24 mouse cellular contexts compared by ENCODE assay signal in genomic region chr10:34320809-34321208, GRCm38 (mm10). TPM values are rescaled to one million over a fixed set of nuclear protein-coding genes. Genes with fewer than 3 reads are reported as not detected.
DNase-seq lines count a peak whose midpoint lies in the region; ATAC-seq lines count a peak whose summit lies in the region.
"Had no signal": no experiment of that assay in that cellular context is flagged by ENCODE, and none has a peak within 500 bp of the region (broad histone marks: within the 10 kb centered on the region; RNA-seq: fewer than 3 reads in every experiment).

No protein-coding gene starts in this region.

- intact Hi-C loops in heart, postnatal 10 days (cut with DNase I) = no loop called here

- no peaks in the 10 kb centered on the region for H3K27me3 ChIP-seq in heart, embryonic 15.5 days
- H3K27me3 ChIP-seq: embryonic facial prominence, embryonic 12.5 days; embryonic facial prominence, embryonic 15.5 days; heart, embryonic 12.5 days; hindbrain, embryonic 12.5 days; hindbrain, embryonic 15.5 days had no signal

- H3K4me3 ChIP-seq in heart, embryonic 15.5 days = no peak overlapping the region
- H3K4me3 ChIP-seq: embryonic facial prominence, embryonic 12.5 days; embryonic facial prominence, embryonic 15.5 days; gastrocnemius, adult 2 months; heart, embryonic 12.5 days; hindbrain, embryonic 12.5 days; hindbrain, embryonic 15.5 days had no signal

- no peak for ATAC-seq in heart, embryonic 15.5 days (replicated peaks; ENCODE audit: insufficient number of reproducible peaks, insufficient read depth, low FRiP score, low read depth)
- ATAC-seq: CD4-positive, CD25-positive, alpha-beta regulatory T cell, adult 4 months; forebrain, embryonic 14.5 days; forebrain, postnatal 0 days had no signal

- H3K27ac ChIP-seq in heart, embryonic 15.5 days = peak overlapping the region; percentile 27; the same call in 1 of the 2 replicates
- H3K27ac ChIP-seq: embryonic facial prominence, embryonic 12.5 days; embryonic facial prominence, embryonic 15.5 days; gastrocnemius, adult 2 months; hindbrain, embryonic 12.5 days; hindbrain, embryonic 15.5 days had no signal

- H3K4me2 ChIP-seq in heart, embryonic 15.5 days = no peak overlapping the region
- H3K4me2 ChIP-seq: embryonic facial prominence, embryonic 12.5 days; embryonic facial prominence, embryonic 15.5 days; heart, embryonic 12.5 days; hindbrain, embryonic 12.5 days; hindbrain, embryonic 15.5 days had no signal

- 43% methylated on average over 2 of the region's 2 CpGs for WGBS in heart, embryonic 15.5 days

- H3K4me1 ChIP-seq in heart, embryonic 15.5 days (replicated peaks) = peaks cover 5% of the 10 kb centered on the region; the same call in 1 of the 2 replicates

- H3K9ac ChIP-seq in heart, embryonic 15.5 days = no peak overlapping the region
- H3K9ac ChIP-seq: embryonic facial prominence, embryonic 12.5 days; embryonic facial prominence, embryonic 15.5 days; forebrain, postnatal 0 days; heart, embryonic 12.5 days; hindbrain, embryonic 12.5 days; hindbrain, embryonic 15.5 days had no signal

- DNase-seq in heart, adult 9 months (ENCODE audit: low spot score in 2 of 2) = no peak
- DNase-seq in heart, postnatal 10 days = peak; percentile 30 to 32
- DNase-seq in heart, adult 8-10 months (ENCODE audit: low spot score) = no peak
- peak; percentile 30 to 60 for DNase-seq in layer of hippocampus, postnatal 14 days (ENCODE audit: low spot score in 2 of 2)
- no peak for DNase-seq in layer of hippocampus, adult 9-10 months (ENCODE audit: low spot score)
- DNase-seq in lung, postnatal 36 days = peak; percentile 34
- DNase-seq in lung, postnatal 10 days = no peak
- DNase-seq: adrenal gland, adult 2 months; adrenal gland, postnatal 14 days; cerebellum, adult 11 months; cerebellum, adult 2 months; cerebellum, adult 9-11 months; cerebellum, postnatal 25 days; forebrain, postnatal 0 days; gastrocnemius, adult 2 months; gastrocnemius, postnatal 14 days had no signal

- no peaks in the 10 kb centered on the region for H3K36me3 ChIP-seq in heart, embryonic 15.5 days
- H3K36me3 ChIP-seq: embryonic facial prominence, embryonic 12.5 days; embryonic facial prominence, embryonic 15.5 days; hindbrain, embryonic 12.5 days; hindbrain, embryonic 15.5 days had no signal

- no peaks in the 10 kb centered on the region for H3K9me3 ChIP-seq in heart, embryonic 15.5 days (replicated peaks)
- H3K9me3 ChIP-seq: embryonic facial prominence, embryonic 12.5 days; embryonic facial prominence, embryonic 15.5 days; heart, embryonic 12.5 days; hindbrain, embryonic 12.5 days; hindbrain, embryonic 15.5 days had no signal

RNA-seq across cellular contexts. Expression of gene Tspyl4, which starts 23.6 kb away (rescaled TPM):
- 18.5 and 20.1 TPM in 2 replicates for polyA plus RNA-seq in heart, embryonic 15.5 days (2015; fragmentation: Nextera tagmentation; extraction: Ambion mirVana)
- 10 to 100 TPM; 12.3 to 13.6 TPM for total RNA-seq in heart, postnatal 10 days (2021)
- 10 to 100 TPM; 13.9 to 20.4 (median 14.5) TPM for total RNA-seq in heart, adult 8-10 months (2022)
- total RNA-seq in layer of hippocampus, postnatal 14 days (2021) = 100 to 1,000 TPM; 312 to 332 TPM

RNA-seq across cellular contexts. Expression of gene Tspyl1, which starts 38.8 kb away (rescaled TPM):
- 69.4 and 72.5 TPM in 2 replicates for polyA plus RNA-seq in heart, embryonic 15.5 days (2015; fragmentation: Nextera tagmentation; extraction: Ambion mirVana)
- 10 to 100 TPM; 52.3 to 57.4 TPM for total RNA-seq in heart, postnatal 10 days (2021)
- total RNA-seq in heart, adult 8-10 months (2022) = 10 to 100 TPM; 65.2 to 73.0 (median 68.1) TPM
- 100 to 1,000 TPM; 115 to 116 TPM for total RNA-seq in layer of hippocampus, postnatal 14 days (2021)

Comparison
In these comparisons a context has a peak if more than half of its experiments do, and no peak if none do; other contexts are left out.
1. DNase-seq: peak in heart, postnatal 10 days (2 of 2), layer of hippocampus, postnatal 14 days (2 of 2) and lung, postnatal 36 days (single experiment); none in heart, adult 9 months (0 of 2), heart, adult 8-10 months (single experiment), layer of hippocampus, adult 9-10 months (single experiment) and lung, postnatal 10 days (single experiment).
2. RNA of gene Tspyl4, which starts 23.6 kb away (total RNA-seq): 312 to 332 TPM in layer of hippocampus, postnatal 14 days; 13.9 to 20.4 TPM in heart, adult 8-10 months and 12.3 to 13.6 TPM in heart, postnatal 10 days; every median in the first group is over 10 times any median in the second.